Mouse (Mus musculus) heart, adult 8-10 months (tissue): ENCODE measurements around the gene Olfr71. TPM values are rescaled to one million over a fixed set of nuclear protein-coding genes. Genes with fewer than 3 reads are reported as not detected.

Experiments
- DNase-seq: peaks from one replicate; pipeline ENCODE4 v3.0.0; 2022; ENCODE audit warnings: low spot score
- total RNA-seq, 4 experiments: library from RNA; stranded (reverse); gene quantifications; 2 replicates each; pipeline ENCODE4 v1.2.4; 2022

Gene Olfr71
- total RNA-seq, 4 experiments from 2014 or later, result not detected

DNA sequence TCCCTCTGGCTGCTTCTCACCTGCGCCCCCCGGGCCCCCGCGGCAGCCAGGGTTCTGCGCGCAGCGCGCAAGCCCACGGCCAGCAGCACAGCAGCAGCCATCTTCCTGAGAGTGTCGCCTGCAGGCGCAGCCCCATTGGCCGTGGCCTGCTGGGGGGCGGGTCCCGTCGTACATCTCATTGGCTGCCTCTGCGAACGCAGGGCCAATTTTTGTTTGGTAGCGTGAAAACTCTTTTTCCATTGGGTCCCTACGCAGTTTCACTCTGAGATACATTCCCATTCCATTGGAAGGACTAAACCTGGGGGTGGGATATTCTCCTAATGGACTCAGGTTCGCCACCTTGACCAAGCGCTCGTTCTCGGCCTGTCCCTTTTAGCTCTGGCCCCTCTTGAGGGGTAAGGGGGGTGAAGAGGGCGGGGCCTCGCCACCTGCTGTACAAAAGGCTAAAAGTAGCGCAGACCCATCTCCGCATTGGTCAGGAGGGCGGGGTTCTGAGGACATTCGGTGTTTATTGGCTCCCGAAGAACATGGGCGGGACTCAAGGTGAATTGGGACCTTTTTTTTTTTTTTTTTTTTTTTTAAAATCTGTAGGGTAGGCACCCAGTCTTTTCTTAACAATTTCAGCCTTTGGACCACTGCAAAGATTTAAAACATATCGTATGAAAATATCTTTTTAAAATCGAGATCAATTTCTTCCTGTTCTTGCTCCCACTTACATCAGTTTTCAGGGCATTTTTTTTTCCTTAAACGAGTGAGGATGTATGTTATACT is 53.5 kb downstream of the Olfr71 start, which contains the start of gene Hint2:
Hint2 (minus strand) TSS at position 128 of the 771 bp plus-strand sequence.
- DNase-seq, result peak; percentile 97

DNA sequence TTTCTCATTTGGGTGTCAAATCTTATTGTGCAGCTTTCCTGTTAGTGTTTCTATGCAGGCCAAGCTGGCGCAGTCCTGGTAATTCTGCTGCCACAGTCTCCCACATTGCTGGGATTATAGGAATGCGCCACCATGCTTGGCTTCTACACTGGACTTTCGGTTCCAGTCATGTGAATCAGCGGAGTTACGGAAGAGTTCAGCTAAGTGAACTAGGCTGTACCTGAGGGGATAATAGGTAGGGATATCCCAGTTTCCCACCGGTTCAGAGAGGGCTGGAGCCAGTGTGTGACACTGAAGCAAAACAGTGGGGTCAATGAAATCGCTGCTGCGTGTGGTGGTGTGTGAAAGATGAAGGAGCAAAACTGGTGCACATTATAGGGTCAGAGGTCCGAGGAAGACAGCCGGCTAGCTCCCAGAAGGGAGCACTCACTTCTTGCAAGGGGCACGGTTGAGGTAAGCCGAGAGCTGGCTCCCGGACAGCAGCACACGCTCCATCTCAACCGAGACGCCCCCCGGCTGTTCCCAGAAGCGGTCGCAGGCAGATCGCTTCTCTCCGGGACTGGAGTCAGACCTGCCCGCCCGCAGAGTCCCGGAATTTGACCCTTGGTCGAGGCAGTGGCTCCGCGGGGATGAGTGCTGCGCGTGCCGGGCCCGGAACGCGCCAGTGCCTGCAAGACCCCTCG is 54.3 kb downstream of the Olfr71 start:
- no peak for DNase-seq

Other genes with a start within 250 kb of the Olfr71 start
- gene Sit1, start 226.5 kb downstream of the Olfr71 start, total RNA-seq, result not detected
- gene Ccdc107, start 217.4 kb downstream of the Olfr71 start, total RNA-seq, result 10 to 100 TPM; 28.7 to 39.4 (median 32.4) TPM
- gene Arhgef39, start 210.6 kb downstream of the Olfr71 start, total RNA-seq, result not detected
- gene Car9, start 203.3 kb downstream of the Olfr71 start, total RNA-seq, result 1 to 10 TPM in 1 of 4 experiments, under 1 TPM in 3; 0.25 to 1.0 (median 0.52) TPM
- gene Tpm2, start 186.5 kb downstream of the Olfr71 start, total RNA-seq, result 10 to 100 TPM; 25.4 to 34.9 (median 31.1) TPM
- 10 to 100 TPM; 39.7 to 48.8 (median 43.2) TPM for gene Creb3, start 147.9 kb downstream of the Olfr71 start, total RNA-seq
- 100 to 1,000 TPM in 2 of 4 experiments, 10 to 100 TPM in 2; 96.1 to 117 (median 101) TPM for gene Tln1, start 147.6 kb downstream of the Olfr71 start, total RNA-seq
- gene Rgp1, start 131.5 kb downstream of the Olfr71 start, total RNA-seq, result 10 to 100 TPM; 31.3 to 39.6 (median 34.6) TPM
- gene Gba2, start 131.4 kb downstream of the Olfr71 start, total RNA-seq, result 10 to 100 TPM; 11.7 to 14.0 (median 13.0) TPM
- gene Msmp, start 125.8 kb downstream of the Olfr71 start, total RNA-seq, result under 1 TPM in 1 of 4 experiments, not detected in 3; 0.52 TPM
- 10 to 100 TPM; 41.4 to 57.5 (median 44.0) TPM for gene Npr2, start 78.3 kb downstream of the Olfr71 start, total RNA-seq
- under 1 TPM in 1 of 4 experiments, not detected in 3; 0.53 TPM for gene Spag8, start 56.7 kb downstream of the Olfr71 start, total RNA-seq
- 100 to 1,000 TPM; 162 to 188 (median 167) TPM for gene Hint2, start 53.8 kb downstream of the Olfr71 start, total RNA-seq
- 10 to 100 TPM; 20.3 to 24.0 (median 21.7) TPM for gene Tmem8b, start 41.3 kb downstream of the Olfr71 start, total RNA-seq
- under 1 TPM; 0.14 to 0.38 (median 0.28) TPM for gene Fam221b, start 41.1 kb downstream of the Olfr71 start, total RNA-seq
- gene Olfr70, start 9.4 kb downstream of the Olfr71 start, total RNA-seq, result not detected
- 1 to 10 TPM; 3.0 to 4.4 (median 4.3) TPM for gene Hrct1, start 16.9 kb upstream of the Olfr71 start, total RNA-seq
- gene Spaar, start 19.8 kb upstream of the Olfr71 start, total RNA-seq, result 1 to 10 TPM; 3.6 to 4.4 (median 4.1) TPM
- gene Olfr159, start 60.8 kb upstream of the Olfr71 start, total RNA-seq, result not detected
- not detected for gene Olfr156, start 113.6 kb upstream of the Olfr71 start, total RNA-seq
- not detected for gene Olfr157, start 129.9 kb upstream of the Olfr71 start, total RNA-seq
- gene Olfr155, start 141.3 kb upstream of the Olfr71 start, total RNA-seq, result not detected
- gene Reck, start 165.3 kb upstream of the Olfr71 start, total RNA-seq, result 1 to 10 TPM; 4.4 to 5.7 (median 5.2) TPM
- 1 to 10 TPM; 2.3 to 5.2 (median 2.8) TPM for gene Glipr2, start 247.1 kb upstream of the Olfr71 start, total RNA-seq